18 mouse cellular contexts compared by ENCODE assay signal in genomic region chr11:93577441-93577840, GRCm38 (mm10).
DNase-seq lines count a peak whose midpoint lies in the region; ATAC-seq and TF ChIP-seq lines count a peak whose summit lies in the region.
"Had no signal": no experiment of that assay in that cellular context is flagged by ENCODE, and none has a peak within 500 bp of the region (broad histone marks: within the 10 kb centered on the region; RNA-seq: fewer than 3 reads in every experiment).

No protein-coding gene starts in this region.

- H3K36me3 ChIP-seq in forebrain, postnatal 0 days (ENCODE audit: insufficient read depth): no peaks in the 10 kb centered on the region
- H3K36me3 ChIP-seq in forebrain, embryonic 13.5 days (ENCODE audit: poor library complexity, severe bottlenecking): no peaks in the 10 kb centered on the region
- no peaks in the 10 kb centered on the region for H3K36me3 ChIP-seq in midbrain, embryonic 11.5 days (ENCODE audit: control insufficient read depth, insufficient read depth, low read length)
- H3K36me3 ChIP-seq: embryonic facial prominence, embryonic 13.5 days; G1E; hindbrain, embryonic 10.5 days had no signal

- no peak overlapping the region for H3K4me3 ChIP-seq in forebrain, postnatal 0 days (ENCODE audit: low read depth, low read length)
- H3K4me3 ChIP-seq in forebrain, embryonic 13.5 days: no peak overlapping the region
- H3K4me3 ChIP-seq in midbrain, embryonic 11.5 days (ENCODE audit: low read depth, low read length): no peak overlapping the region
- H3K4me3 ChIP-seq: embryonic facial prominence, embryonic 13.5 days; hindbrain, embryonic 10.5 days had no signal

- 72% methylated on average over 2 of the region's 2 CpGs for WGBS in forebrain, postnatal 0 days
- 89% methylated on average over 2 of the region's 2 CpGs for WGBS in forebrain, embryonic 13.5 days
- WGBS in midbrain, embryonic 11.5 days: 94% methylated on average over 2 of the region's 2 CpGs

- H3K27me3 ChIP-seq in forebrain, postnatal 0 days (ENCODE audit: insufficient read depth, low read length): no peaks in the 10 kb centered on the region
- H3K27me3 ChIP-seq in forebrain, embryonic 13.5 days: no peaks in the 10 kb centered on the region
- no peaks in the 10 kb centered on the region for H3K27me3 ChIP-seq in midbrain, embryonic 11.5 days (ENCODE audit: control insufficient read depth, insufficient read depth, low read length)
- H3K27me3 ChIP-seq: embryonic facial prominence, embryonic 13.5 days had no signal

- no peak overlapping the region for H3K4me2 ChIP-seq in forebrain, postnatal 0 days (ENCODE audit: low read depth)
- no peak overlapping the region for H3K4me2 ChIP-seq in forebrain, embryonic 13.5 days
- no peak overlapping the region for H3K4me2 ChIP-seq in midbrain, embryonic 11.5 days
- H3K4me2 ChIP-seq: embryonic facial prominence, embryonic 13.5 days had no signal

- peak; percentile 62 for DNase-seq in forebrain, postnatal 0 days
- DNase-seq in cerebellum, adult 18-20 months: peak; percentile 31 to 43
- peak; percentile 56 to 67 for DNase-seq in layer of hippocampus, postnatal 36 days
- no peak for DNase-seq in midbrain, embryonic 11.5 days (ENCODE audit: low spot score, missing footprints)
- no peak for DNase-seq in adrenal gland, postnatal 4 days (ENCODE audit: low spot score in 2 of 2)
- DNase-seq in thymus, adult 18-20 months: no peak
- DNase-seq: adrenal gland, postnatal 14 days; kidney, postnatal 25 days; liver; lung, adult 2 months; thymus, adult 2 months had no signal

- H3K9ac ChIP-seq in forebrain, postnatal 0 days: no peak overlapping the region
- H3K9ac ChIP-seq in forebrain, embryonic 13.5 days: no peak overlapping the region
- H3K9ac ChIP-seq in midbrain, embryonic 11.5 days (ENCODE audit: low read length): no peak overlapping the region
- H3K9ac ChIP-seq: embryonic facial prominence, embryonic 13.5 days had no signal

- peaks cover 7% of the 10 kb centered on the region; the same call in 1 of the 2 replicates for H3K4me1 ChIP-seq in forebrain, postnatal 0 days (ENCODE audit: insufficient read depth)
- no peaks in the 10 kb centered on the region for H3K4me1 ChIP-seq in forebrain, embryonic 13.5 days
- H3K4me1 ChIP-seq in midbrain, embryonic 11.5 days (ENCODE audit: control insufficient read depth, insufficient read depth, low read length): no peaks in the 10 kb centered on the region
- H3K4me1 ChIP-seq: hindbrain, embryonic 10.5 days had no signal

- ATAC-seq in forebrain, postnatal 0 days: peak; percentile 75
- no peak for ATAC-seq in forebrain, embryonic 13.5 days
- peak; percentile 94 for ATAC-seq in frontal cortex, adult (ENCODE audit: low TSS enrichment)
- no peak for ATAC-seq in midbrain, embryonic 11.5 days (ENCODE audit: low FRiP score)
- ATAC-seq: inflammation-experienced regulatory T-cells, adult 6 months had no signal

- no peaks in the 10 kb centered on the region for H3K9me3 ChIP-seq in forebrain, postnatal 0 days (ENCODE audit: low read length)
- H3K9me3 ChIP-seq in forebrain, embryonic 13.5 days (replicated peaks): no peaks in the 10 kb centered on the region
- no peaks in the 10 kb centered on the region for H3K9me3 ChIP-seq in midbrain, embryonic 11.5 days (ENCODE audit: control insufficient read depth, low read length)
- H3K9me3 ChIP-seq: embryonic facial prominence, embryonic 13.5 days; hindbrain, embryonic 10.5 days had no signal

- no peak for TF ChIP-seq CTCF in forebrain, postnatal 0 days (IDR thresholded peaks at IDR 0.05; ENCODE audit: low read depth)

- H3K27ac ChIP-seq in forebrain, postnatal 0 days (ENCODE audit: low read depth, low read length): no peak overlapping the region
- no peak overlapping the region for H3K27ac ChIP-seq in forebrain, embryonic 13.5 days
- H3K27ac ChIP-seq in midbrain, embryonic 11.5 days (ENCODE audit: low read depth, low read length): no peak overlapping the region
- H3K27ac ChIP-seq: embryonic facial prominence, embryonic 13.5 days; hindbrain, embryonic 10.5 days; macrophage had no signal

Comparison
In these comparisons a context has a peak if more than half of its experiments do, and no peak if none do; other contexts are left out.
1. ATAC-seq: peak in forebrain, postnatal 0 days (single experiment) and frontal cortex, adult (single experiment); none in forebrain, embryonic 13.5 days (single experiment) and midbrain, embryonic 11.5 days (single experiment).
2. DNase-seq: peak in forebrain, postnatal 0 days (single experiment), cerebellum, adult 18-20 months (2 of 2) and layer of hippocampus, postnatal 36 days (2 of 2); none in midbrain, embryonic 11.5 days (single experiment), adrenal gland, postnatal 4 days (0 of 2) and thymus, adult 18-20 months (0 of 2).